Mouse (Mus musculus) layer of hippocampus, adult 2 months (tissue): Measurements from ENCODE around the gene Reep6. TPM values are rescaled to one million over a fixed set of nuclear protein-coding genes. Genes with fewer than 3 reads are reported as not detected.
A peak's percentile ranks its signal among the peaks of the same experiment; 100 is the strongest.

Experiments
- DNase-seq, 2 experiments: peaks; one replicate each; pipeline ENCODE4 v3.0.0; 2022; ENCODE audit warnings: low spot score in 2 of 2
- H3K27ac ChIP-seq: fragments of 200-600 bp; 2 replicates; pipeline ENCODE4 v1.8.1; 2022
- H3K4me3 ChIP-seq: fragments of 200-600 bp; 2 replicates; pipeline ENCODE4 v1.8.1; 2022; ENCODE audit warnings: mild to moderate bottlenecking
- CTCF ChIP-seq: fragments of 200-600 bp; conservative IDR thresholded peaks from 2 replicates; pipeline ENCODE4 v1.8.1; 2022; ENCODE audit warnings: antibody characterized with exemption, mild to moderate bottlenecking, moderate library complexity
- total RNA-seq, 2 experiments: library from RNA; stranded (reverse); gene quantifications; 2 replicates each; pipeline ENCODE4 v1.2.3; 2021

Gene Reep6
- total RNA-seq, 2 experiments from 2014 or later: 9.6 to 11.0 TPM

DNA sequence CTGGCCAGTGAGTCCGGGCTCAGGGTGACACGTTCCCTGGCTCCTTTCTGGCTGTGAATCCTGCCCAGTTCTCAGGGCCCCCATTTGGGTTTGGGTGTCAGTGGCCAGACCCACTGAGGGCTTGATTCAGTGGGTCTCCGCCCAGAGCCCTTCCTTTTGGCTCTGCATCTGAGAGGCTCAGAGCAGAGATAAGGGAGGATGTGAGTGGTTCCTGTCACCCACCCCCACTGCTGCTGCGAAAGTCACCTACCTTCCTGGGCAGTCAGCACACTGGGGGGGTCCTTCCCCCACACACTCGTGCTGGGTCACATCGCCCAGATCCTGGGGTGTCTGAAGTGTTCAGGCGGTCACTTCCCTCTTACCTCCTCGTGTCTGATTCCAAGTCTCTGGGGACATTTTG, 23.0 kb downstream of the Reep6 start:
- TF ChIP-seq CTCF: no peak
- Histone ChIP-seq H3K27ac (no peak overlapping the region), H3K4me3 (no peak overlapping the region)
- DNase-seq: no peak

- Histone ChIP-seq H3K4me3 (peak overlapping the region; percentile 56), H3K27ac (peak overlapping the region; percentile 87)
- TF ChIP-seq CTCF: no peak
- DNase-seq: no peak
Observed at GRCm38 (mm10) chr10:80355431-80355830, 25.7 kb downstream of the Reep6 start.

DNA sequence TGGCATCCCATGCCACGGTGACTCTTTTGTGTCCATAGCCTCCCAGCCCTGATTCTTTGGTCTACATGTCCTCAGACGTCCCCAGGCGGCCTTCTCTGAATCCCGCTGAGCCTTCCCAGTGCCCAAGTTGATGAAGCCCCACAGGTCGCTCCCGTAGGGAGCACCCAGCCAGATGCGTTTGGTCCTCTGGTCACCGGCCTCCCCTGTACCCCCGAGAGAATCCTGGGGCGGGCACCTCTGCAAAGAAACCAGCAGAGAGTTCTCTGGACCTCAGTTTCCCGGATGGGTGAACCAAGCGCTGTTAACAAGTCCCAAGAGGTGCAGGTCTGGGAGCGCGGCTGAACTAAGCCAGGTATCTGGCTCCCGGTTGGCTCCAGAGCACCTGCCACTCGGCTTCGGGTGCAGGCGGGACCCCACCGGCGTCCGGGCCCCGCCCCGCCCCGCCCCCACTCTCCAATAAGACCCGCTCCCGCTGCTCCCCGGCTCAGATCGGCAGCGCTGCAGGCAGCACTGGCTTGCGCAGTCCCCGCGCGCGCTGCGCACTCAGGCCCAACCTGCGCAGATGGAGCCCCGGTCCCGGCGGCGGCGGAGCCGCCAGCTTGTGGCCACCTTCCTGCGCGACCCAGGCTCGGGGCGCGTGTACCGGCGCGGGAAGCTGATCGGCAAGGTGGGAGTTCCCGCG, 26.4 kb downstream of the Reep6 start, which contains the start of gene Plk5:
Gene Plk5, plus strand, starts transcription at position 459 of the 682 bp plus-strand sequence.
- DNase-seq: no peak
- H3K27ac ChIP-seq: peak within 1 kb of the TSS; percentile 87
- H3K4me3 ChIP-seq: peak within 1 kb of the TSS; percentile 56
- TF ChIP-seq CTCF: no peak

DNA sequence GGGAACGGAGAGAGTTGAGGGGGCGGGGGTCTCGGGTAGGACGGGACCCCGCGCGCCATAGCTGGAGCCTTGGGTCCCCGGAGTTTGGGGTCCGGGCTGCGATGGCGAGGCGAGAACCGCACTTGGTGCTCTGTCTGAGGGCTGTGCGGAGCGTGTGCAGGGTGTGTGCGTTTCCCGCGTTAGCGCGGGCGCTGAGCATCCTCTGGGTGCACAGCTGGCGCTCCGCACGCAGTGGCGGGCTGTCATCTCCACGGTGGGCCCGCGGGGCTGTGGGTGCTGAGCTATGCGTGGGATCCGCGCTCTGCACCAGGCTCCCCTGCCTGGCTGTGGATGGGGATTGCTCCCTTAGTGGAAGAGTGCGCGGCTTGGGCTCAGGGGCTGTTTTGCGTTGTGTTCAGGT, 27.0 kb downstream of the Reep6 start:
- no peak for TF ChIP-seq CTCF
- Histone ChIP-seq H3K27ac (peak overlapping the region; percentile 87), H3K4me3 (peak overlapping the region; percentile 56)
- DNase-seq: no peak

- peak in 1 of 2 experiments; percentile 45 for DNase-seq
- Histone ChIP-seq H3K4me3 (peak overlapping the region; percentile 56), H3K27ac (peak overlapping the region; percentile 87; the same call in 1 of the 2 replicates)
- no peak for TF ChIP-seq CTCF
Observed at GRCm38 (mm10) chr10:80357336-80357735, 27.6 kb downstream of the Reep6 start.

GRCm38 (mm10) chr10:80357994-80358639, 28.4 kb downstream of the Reep6 start:
- DNase-seq: no peak
- TF ChIP-seq CTCF: no peak
- H3K4me3 ChIP-seq: peak overlapping the region; percentile 56
- no peak overlapping the region for H3K27ac ChIP-seq

GRCm38 (mm10) chr10:80363734-80364133, 34.0 kb downstream of the Reep6 start:
- Histone ChIP-seq H3K27ac (no peak overlapping the region), H3K4me3 (no peak overlapping the region)
- no peak for TF ChIP-seq CTCF
- DNase-seq: no peak

GRCm38 (mm10) chr10:80365736-80366135, 36.0 kb downstream of the Reep6 start:
- no peak for TF ChIP-seq CTCF
- DNase-seq: no peak
- H3K27ac ChIP-seq: no peak overlapping the region
- no peak overlapping the region for H3K4me3 ChIP-seq

DNA sequence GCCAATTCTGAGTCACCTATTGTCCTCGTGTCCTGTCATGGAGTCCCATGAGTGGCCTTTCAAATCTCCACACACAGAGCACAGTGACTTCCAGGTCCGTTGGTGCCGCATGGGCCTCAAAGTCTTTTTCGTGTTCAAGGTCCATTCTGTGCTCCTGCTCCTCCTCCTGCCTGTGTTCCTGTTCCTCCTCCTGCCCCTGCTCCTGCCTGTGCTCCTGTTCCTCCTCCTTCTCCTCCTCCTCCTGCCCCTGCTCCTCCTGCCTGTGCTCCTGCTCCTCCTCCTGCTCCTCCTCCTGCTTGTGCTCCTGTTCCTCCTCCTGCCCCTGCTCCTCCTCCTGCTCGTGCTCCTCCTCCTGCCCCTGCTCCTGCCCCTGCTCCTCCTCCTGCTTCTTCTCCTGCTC, 38.2 kb downstream of the Reep6 start:
- H3K27ac ChIP-seq: no peak overlapping the region
- no peak for TF ChIP-seq CTCF
- no peak overlapping the region for H3K4me3 ChIP-seq
- DNase-seq: no peak

DNA sequence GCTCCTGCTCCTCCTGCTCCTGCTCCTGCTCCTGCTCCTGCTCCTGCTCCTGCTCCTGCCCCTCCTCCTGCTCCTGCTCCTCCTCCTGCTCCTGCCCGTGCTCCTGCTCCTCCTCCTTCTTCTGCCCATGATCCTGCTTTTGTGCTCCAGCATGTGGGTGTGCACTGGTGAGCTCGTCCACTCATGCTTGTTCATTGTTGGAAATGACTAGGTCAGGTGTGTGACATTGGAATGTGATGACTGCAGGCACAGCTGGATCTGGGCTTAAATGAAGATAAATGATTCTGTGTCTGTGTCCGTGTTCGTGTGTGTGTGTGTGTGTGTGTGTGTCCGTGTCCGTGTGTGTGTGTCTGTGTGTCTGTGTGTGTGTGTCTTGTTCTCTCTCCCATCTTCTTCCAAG, 38.6 kb downstream of the Reep6 start:
- H3K27ac ChIP-seq: no peak overlapping the region
- no peak for TF ChIP-seq CTCF
- no peak overlapping the region for H3K4me3 ChIP-seq
- no peak for DNase-seq

DNA sequence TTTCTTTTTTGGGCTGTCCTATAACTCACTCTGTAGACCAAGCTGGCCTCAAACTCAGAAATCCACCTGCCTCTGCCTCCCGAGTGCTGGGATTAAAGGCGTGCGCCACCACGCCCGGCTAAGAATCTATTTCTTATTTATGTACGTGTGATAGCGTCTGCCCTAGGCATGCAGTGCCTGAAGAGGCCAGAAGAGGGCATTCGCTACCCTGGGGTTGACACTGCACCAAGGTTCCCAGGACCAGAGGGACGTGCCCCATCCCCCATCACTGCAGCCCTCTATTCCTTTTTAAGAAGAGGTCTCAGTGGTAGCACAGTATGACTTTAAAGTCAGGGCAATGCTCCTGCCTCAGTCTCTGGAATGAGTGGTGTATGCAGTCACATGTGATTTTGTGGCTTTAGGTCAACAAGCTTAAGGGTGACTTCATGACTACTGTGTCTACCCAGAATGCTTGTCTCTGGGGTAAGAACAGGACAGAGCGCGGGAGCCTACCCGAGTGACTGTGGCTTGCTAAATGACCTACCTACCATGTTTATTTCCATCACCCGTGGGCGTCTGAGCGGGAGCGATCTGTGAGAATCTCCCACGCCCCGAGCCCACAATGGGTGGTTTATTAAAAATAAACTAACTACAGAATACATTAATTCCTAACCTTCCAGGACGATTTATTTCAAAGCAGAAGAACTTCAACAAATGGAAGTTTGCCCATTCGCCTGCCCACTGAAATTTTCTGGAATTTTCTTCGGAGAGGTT, 40.4 kb downstream of the Reep6 start:
- TF ChIP-seq CTCF: peak; percentile 67
- DNase-seq: no peak
- H3K27ac ChIP-seq: 0 out of 2 replicates have a peak overlapping the region, but pooled peaks have one; percentile 7

GRCm38 (mm10) chr10:80371411-80371966, 41.7 kb downstream of the Reep6 start:
- Histone ChIP-seq H3K27ac (peak overlapping the region; percentile 64), H3K4me3 (no peak overlapping the region)
- TF ChIP-seq CTCF: no peak
- DNase-seq: peak; percentile 51 to 52

More for the DNA sequence above, 40.4 kb downstream of the Reep6 start:
- no peak overlapping the region for H3K4me3 ChIP-seq

GRCm38 (mm10) chr10:80371983-80372382, 42.2 kb downstream of the Reep6 start:
- no peak for TF ChIP-seq CTCF
- Histone ChIP-seq H3K4me3 (no peak overlapping the region), H3K27ac (peak overlapping the region; percentile 64)
- DNase-seq: no peak
